Mouse (Mus musculus): ENCODE results near the gene Dyrk1a. TPM values are rescaled to one million over a fixed set of nuclear protein-coding genes. Genes with fewer than 3 reads are reported as not detected.
"Not testable (repeated sequence)": the region's sequence is repeated elsewhere in the genome, so short reads cannot be mapped to it uniquely, and the experiment has no call there.

Gene Dyrk1a
- polyA plus RNA-seq, 1 experiment from 2014 or later: 12.0 TPM

DNA sequence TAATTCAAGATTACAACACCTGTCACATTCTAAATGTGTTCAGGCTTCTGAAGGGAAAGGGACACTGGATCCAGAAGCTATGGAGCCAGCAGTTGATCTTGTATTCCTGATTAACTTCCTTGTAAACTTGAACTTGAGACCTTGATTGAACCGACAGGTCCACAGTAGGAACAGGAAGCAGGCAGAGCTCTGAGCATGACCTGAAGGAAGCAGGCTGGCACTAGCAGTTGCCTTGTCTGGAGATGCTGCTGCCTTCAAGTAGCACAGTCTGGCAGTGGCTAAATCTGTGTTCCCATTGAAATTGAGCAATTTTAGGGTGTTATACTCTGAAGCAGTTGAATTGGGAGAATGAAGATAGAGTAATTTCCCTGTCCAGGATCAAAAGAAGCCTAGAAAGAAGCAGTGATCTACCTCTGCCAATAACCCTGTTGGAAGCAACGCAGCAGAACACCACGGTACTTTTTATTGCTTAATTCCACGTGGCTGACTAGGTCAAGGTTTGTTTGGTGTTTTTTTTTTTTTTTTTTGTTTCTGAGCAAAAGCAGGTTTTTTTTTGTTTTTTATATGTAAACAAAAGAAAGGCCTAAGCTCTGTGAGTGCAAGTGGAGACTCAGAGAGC, 124.0 kb downstream of the Dyrk1a start:
- Histone ChIP-seq H3K9me3 (replicated peaks; ENCODE audit: control insufficient read depth, low read length, poor library complexity, severe bottlenecking) (no peaks in the 10 kb centered on the region), H3K36me3 (ENCODE audit: control insufficient read depth, insufficient read depth, low read length) (peaks cover 13% of the 10 kb centered on the region), H3K4me1 (ENCODE audit: control insufficient read depth, insufficient read depth, low read length) (0 out of 2 replicates have a peak, but pooled peaks cover 2% of the 10 kb centered on the region), H3K27ac (ENCODE audit: low read length) (no peak overlapping the region), H3K4me3 (ENCODE audit: low read depth, low read length) (no peak overlapping the region), H3K9ac (ENCODE audit: low read depth, low read length) (no peak overlapping the region), H3K27me3 (ENCODE audit: control insufficient read depth, insufficient read depth, low read depth, low read length) (no peaks in the 10 kb centered on the region), H3K4me2 (ENCODE audit: low read length) (no peak overlapping the region)
- ATAC-seq: no peak
- 75% methylated on average over 4 of the region's 4 CpGs for WGBS

GRCm38 (mm10) chr16:94697553-94697952, 127.7 kb downstream of the Dyrk1a start:
- Histone ChIP-seq H3K4me1 (ENCODE audit: control insufficient read depth, insufficient read depth, low read length) (0 out of 2 replicates have a peak, but pooled peaks cover 2% of the 10 kb centered on the region), H3K27ac (ENCODE audit: low read length) (no peak overlapping the region), H3K4me2 (ENCODE audit: low read length) (no peak overlapping the region), H3K9me3 (replicated peaks; ENCODE audit: control insufficient read depth, low read length, poor library complexity, severe bottlenecking) (no peaks in the 10 kb centered on the region), H3K4me3 (ENCODE audit: low read depth, low read length) (no peak overlapping the region), H3K36me3 (ENCODE audit: control insufficient read depth, insufficient read depth, low read length) (peaks cover 6% of the 10 kb centered on the region), H3K27me3 (ENCODE audit: control insufficient read depth, insufficient read depth, low read depth, low read length) (no peaks in the 10 kb centered on the region), H3K9ac (ENCODE audit: low read depth, low read length) (no peak overlapping the region)
- WGBS: 86% methylated on average over 5 of the region's 5 CpGs
- ATAC-seq: no peak

- H3K4me2 ChIP-seq (ENCODE audit: low read length); H3K9ac ChIP-seq (ENCODE audit: low read depth, low read length): not testable (repeated sequence)
Measured at GRCm38 (mm10) chr16:94698234-94698633, 128.4 kb downstream of the Dyrk1a start.

DNA sequence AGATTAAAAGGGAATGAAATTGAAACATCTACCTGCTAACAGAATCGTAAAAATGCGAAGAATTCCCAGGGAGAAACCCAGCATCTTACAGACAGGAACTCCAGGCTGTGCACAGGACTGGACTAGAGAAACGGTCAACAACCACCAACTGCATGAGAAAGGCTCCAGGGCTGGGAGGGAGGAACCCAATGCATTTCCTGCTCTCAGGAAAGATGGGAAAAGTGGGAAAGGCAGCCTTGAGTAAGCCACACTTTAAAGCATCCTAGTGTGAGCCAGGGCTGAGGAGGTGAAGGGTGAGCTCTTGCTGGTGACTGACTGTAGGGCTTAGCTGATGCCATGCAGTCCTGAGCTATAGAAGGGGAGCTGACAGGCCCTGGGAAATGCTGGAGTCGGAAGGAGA, 131.3 kb downstream of the Dyrk1a start:
- no peak overlapping the region for H3K9ac ChIP-seq (ENCODE audit: low read depth, low read length)
- H3K4me3 ChIP-seq (ENCODE audit: low read depth, low read length): no peak overlapping the region
- no peaks in the 10 kb centered on the region for H3K36me3 ChIP-seq (ENCODE audit: control insufficient read depth, insufficient read depth, low read length)
- 80% methylated on average over 4 of the region's 4 CpGs for WGBS
- no peaks in the 10 kb centered on the region for H3K9me3 ChIP-seq (replicated peaks; ENCODE audit: control insufficient read depth, low read length, poor library complexity, severe bottlenecking)
- H3K27me3 ChIP-seq (ENCODE audit: control insufficient read depth, insufficient read depth, low read depth, low read length): no peaks in the 10 kb centered on the region
- H3K4me1 ChIP-seq (ENCODE audit: control insufficient read depth, insufficient read depth, low read length): no peaks in the 10 kb centered on the region
- ATAC-seq: no peak
- H3K4me2 ChIP-seq (ENCODE audit: low read length): no peak overlapping the region
- H3K27ac ChIP-seq (ENCODE audit: low read length): no peak overlapping the region

More at GRCm38 (mm10) chr16:94698234-94698633, 128.4 kb downstream of the Dyrk1a start:
- not testable (repeated sequence) for H3K4me1 ChIP-seq (ENCODE audit: control insufficient read depth, insufficient read depth, low read length); ATAC-seq; H3K36me3 ChIP-seq (ENCODE audit: control insufficient read depth, insufficient read depth, low read length); H3K4me3 ChIP-seq (ENCODE audit: low read depth, low read length); H3K27me3 ChIP-seq (ENCODE audit: control insufficient read depth, insufficient read depth, low read depth, low read length); H3K9me3 ChIP-seq (replicated peaks; ENCODE audit: control insufficient read depth, low read length, poor library complexity, severe bottlenecking); H3K27ac ChIP-seq (ENCODE audit: low read length)
- 83% methylated on average over 1 of the region's 1 CpGs for WGBS

DNA sequence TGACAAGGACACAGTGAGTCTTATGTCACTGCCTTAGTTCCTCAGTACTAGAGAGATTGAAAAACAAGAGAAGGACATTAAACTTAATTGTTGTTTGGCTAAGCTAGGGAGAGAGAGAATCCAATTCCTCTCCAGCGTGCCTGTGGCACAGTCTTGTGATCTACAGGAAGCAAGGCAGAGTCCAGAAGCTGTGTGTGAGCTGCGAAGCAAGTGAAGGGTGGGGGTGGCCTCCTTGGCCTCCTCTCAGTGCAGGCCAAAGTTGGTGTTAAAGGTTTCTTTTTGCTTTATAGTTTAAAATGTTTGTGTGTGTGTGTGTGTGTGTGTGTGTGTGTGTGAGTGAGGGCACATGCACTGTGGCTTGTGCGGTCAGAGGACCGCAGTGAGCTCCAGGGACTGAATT, 132.2 kb downstream of the Dyrk1a start:
- Histone ChIP-seq H3K9ac (ENCODE audit: low read depth, low read length) (no peak overlapping the region), H3K4me2 (ENCODE audit: low read length) (no peak overlapping the region), H3K9me3 (replicated peaks; ENCODE audit: control insufficient read depth, low read length, poor library complexity, severe bottlenecking) (no peaks in the 10 kb centered on the region), H3K4me3 (ENCODE audit: low read depth, low read length) (no peak overlapping the region), H3K4me1 (ENCODE audit: control insufficient read depth, insufficient read depth, low read length) (no peaks in the 10 kb centered on the region), H3K27ac (ENCODE audit: low read length) (no peak overlapping the region), H3K36me3 (ENCODE audit: control insufficient read depth, insufficient read depth, low read length) (no peaks in the 10 kb centered on the region), H3K27me3 (ENCODE audit: control insufficient read depth, insufficient read depth, low read depth, low read length) (no peaks in the 10 kb centered on the region)
- no peak for ATAC-seq
- WGBS: 92% methylated on average over 4 of the region's 4 CpGs

DNA sequence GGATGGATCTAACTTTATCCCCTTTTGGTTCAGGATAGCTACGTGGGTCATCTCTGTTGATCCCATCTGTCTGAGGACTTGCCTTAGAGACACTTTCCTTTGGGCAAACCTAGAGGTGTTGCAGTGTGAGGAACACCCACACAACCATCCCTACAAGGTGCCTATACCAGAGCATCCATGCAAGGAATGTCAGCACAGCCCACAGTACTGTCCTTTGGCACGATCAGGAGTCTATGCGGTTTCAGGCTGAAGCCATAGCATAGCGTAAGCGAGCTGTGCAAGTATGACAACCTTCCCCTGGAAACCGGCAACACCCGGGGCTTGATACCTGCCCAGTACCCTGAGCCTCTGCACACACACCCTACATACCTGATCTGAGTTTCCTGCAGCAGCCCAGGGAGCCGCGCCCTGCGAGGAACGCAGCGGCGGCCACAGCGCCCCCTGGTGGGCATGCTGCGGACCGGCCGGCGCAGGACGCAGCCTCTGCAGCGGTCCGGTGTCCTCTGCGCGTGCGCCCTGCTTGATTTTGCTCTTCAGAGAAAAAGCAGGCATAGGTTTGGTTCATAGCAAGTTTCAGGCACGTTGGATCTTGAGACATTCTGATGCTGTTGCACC, 143.8 kb downstream of the Dyrk1a start:
- WGBS: 8% methylated on average over 25 of the region's 25 CpGs
- H3K4me3 ChIP-seq (ENCODE audit: low read depth, low read length): peak overlapping the region; percentile 39
- H3K9me3 ChIP-seq (replicated peaks; ENCODE audit: control insufficient read depth, low read length, poor library complexity, severe bottlenecking): no peaks in the 10 kb centered on the region
- H3K4me2 ChIP-seq (ENCODE audit: low read length): peak overlapping the region; percentile 65
- H3K4me1 ChIP-seq (ENCODE audit: control insufficient read depth, insufficient read depth, low read length): peaks cover 7% of the 10 kb centered on the region
- H3K27ac ChIP-seq (ENCODE audit: low read length): no peak overlapping the region
- no peaks in the 10 kb centered on the region; the same call in 1 of the 2 replicates for H3K27me3 ChIP-seq (ENCODE audit: control insufficient read depth, insufficient read depth, low read depth, low read length)
- peak; percentile 93 for ATAC-seq
- no peaks in the 10 kb centered on the region for H3K36me3 ChIP-seq (ENCODE audit: control insufficient read depth, insufficient read depth, low read length)
- peak overlapping the region; percentile 67 for H3K9ac ChIP-seq (ENCODE audit: low read depth, low read length)

DNA sequence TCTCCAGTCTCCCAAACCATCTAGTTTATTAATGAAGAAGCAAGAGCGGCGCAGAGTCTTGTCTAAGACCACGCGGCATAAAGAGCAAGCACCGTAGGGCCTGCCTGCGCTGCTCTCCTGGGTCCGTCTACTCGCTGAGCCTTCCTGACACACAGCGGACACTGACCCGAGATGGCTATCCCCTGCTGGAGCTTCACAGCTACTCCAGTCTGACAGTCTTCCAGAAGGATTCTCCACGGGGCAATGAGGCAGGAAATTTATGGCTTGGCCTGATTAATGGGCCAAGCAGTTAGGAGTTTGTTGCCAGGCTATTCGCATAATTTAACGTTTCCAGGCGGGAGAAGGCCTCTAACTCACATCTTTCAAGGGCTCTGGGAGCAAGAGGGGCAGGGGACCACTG, 144.7 kb downstream of the Dyrk1a start:
- no peak for ATAC-seq
- H3K27ac ChIP-seq (ENCODE audit: low read length): no peak overlapping the region
- H3K36me3 ChIP-seq (ENCODE audit: control insufficient read depth, insufficient read depth, low read length): no peaks in the 10 kb centered on the region
- no peaks in the 10 kb centered on the region; the same call in 1 of the 2 replicates for H3K27me3 ChIP-seq (ENCODE audit: control insufficient read depth, insufficient read depth, low read depth, low read length)
- no peak overlapping the region for H3K9ac ChIP-seq (ENCODE audit: low read depth, low read length)
- H3K4me1 ChIP-seq (ENCODE audit: control insufficient read depth, insufficient read depth, low read length): peaks cover 7% of the 10 kb centered on the region
- no peak overlapping the region for H3K4me2 ChIP-seq (ENCODE audit: low read length)
- no peaks in the 10 kb centered on the region for H3K9me3 ChIP-seq (replicated peaks; ENCODE audit: control insufficient read depth, low read length, poor library complexity, severe bottlenecking)
- H3K4me3 ChIP-seq (ENCODE audit: low read depth, low read length): no peak overlapping the region
- WGBS: 74% methylated on average over 14 of the region's 14 CpGs

DNA sequence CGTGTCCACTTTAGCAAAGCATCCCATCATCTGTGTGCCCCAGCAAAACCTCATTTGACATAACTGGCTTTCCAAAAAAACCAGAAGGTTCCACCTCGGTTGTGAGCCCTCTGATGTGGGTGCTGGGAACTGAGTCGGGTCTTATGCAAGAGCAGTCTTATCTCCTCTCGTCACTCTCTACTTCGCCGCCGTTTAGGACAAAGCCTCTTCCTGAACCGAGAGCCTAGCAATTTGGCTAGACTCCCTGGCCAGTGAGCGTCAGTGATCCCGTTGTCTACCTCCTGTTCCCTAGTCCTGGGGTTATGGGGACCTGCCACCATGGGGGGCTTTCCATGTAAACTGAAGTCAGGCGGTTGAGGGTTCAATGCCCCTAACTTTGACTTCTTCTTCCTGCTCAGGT, 147.2 kb downstream of the Dyrk1a start:
- no peak overlapping the region for H3K4me3 ChIP-seq (ENCODE audit: low read depth, low read length)
- H3K4me2 ChIP-seq (ENCODE audit: low read length): no peak overlapping the region
- H3K27ac ChIP-seq (ENCODE audit: low read length): no peak overlapping the region
- WGBS: 91% methylated on average over 11 of the region's 11 CpGs
- peaks cover 7% of the 10 kb centered on the region for H3K4me1 ChIP-seq (ENCODE audit: control insufficient read depth, insufficient read depth, low read length)
- H3K9me3 ChIP-seq (replicated peaks; ENCODE audit: control insufficient read depth, low read length, poor library complexity, severe bottlenecking): no peaks in the 10 kb centered on the region
- no peaks in the 10 kb centered on the region for H3K36me3 ChIP-seq (ENCODE audit: control insufficient read depth, insufficient read depth, low read length)
- H3K27me3 ChIP-seq (ENCODE audit: control insufficient read depth, insufficient read depth, low read depth, low read length): no peaks in the 10 kb centered on the region; the same call in 1 of the 2 replicates
- H3K9ac ChIP-seq (ENCODE audit: low read depth, low read length): no peak overlapping the region
- ATAC-seq: no peak

- 58% methylated on average over 4 of the region's 4 CpGs for whole genome bisulfite sequencing
- no peak overlapping the region for H3K27ac ChIP-seq (ENCODE audit: low read length)
Measured at GRCm38 (mm10) chr16:94718919-94719318, 149.1 kb downstream of the Dyrk1a start.

More at GRCm38 (mm10) chr16:94718919-94719318, 149.1 kb downstream of the Dyrk1a start:
- ATAC-seq: no peak
- no peak overlapping the region for H3K4me2 ChIP-seq (ENCODE audit: low read length)
- no peaks in the 10 kb centered on the region for H3K9me3 ChIP-seq (replicated peaks; ENCODE audit: control insufficient read depth, low read length, poor library complexity, severe bottlenecking)
- H3K4me3 ChIP-seq (ENCODE audit: low read depth, low read length): no peak overlapping the region
- no peaks in the 10 kb centered on the region; the same call in 1 of the 2 replicates for H3K27me3 ChIP-seq (ENCODE audit: control insufficient read depth, insufficient read depth, low read depth, low read length)
- H3K4me1 ChIP-seq (ENCODE audit: control insufficient read depth, insufficient read depth, low read length): peaks cover 3% of the 10 kb centered on the region
- H3K36me3 ChIP-seq (ENCODE audit: control insufficient read depth, insufficient read depth, low read length): no peaks in the 10 kb centered on the region
- no peak overlapping the region for H3K9ac ChIP-seq (ENCODE audit: low read depth, low read length)

Measured in midbrain, embryonic 16.5 days (tissue).